Mouse (Mus musculus) erythroblast, embryonic 14.5 days (primary cell): Measurements from ENCODE around the gene Rrbp1. TPM values are rescaled to one million over a fixed set of nuclear protein-coding genes. Genes with fewer than 3 reads are reported as not detected.

Experiments used
- H3K27me3 ChIP-seq: 2 replicates; pipeline ENCODE4 v1.6.1; 2012; ENCODE audit warnings: inconsistent platforms; ENCODE audit not compliant: control insufficient read depth
- H3K36me3 ChIP-seq: 2 replicates; pipeline ENCODE4 v1.6.1; 2012; ENCODE audit warnings: mild to moderate bottlenecking, inconsistent platforms; ENCODE audit not compliant: control insufficient read depth
- H3K4me1 ChIP-seq: 2 replicates; pipeline ENCODE4 v1.6.1; 2012; ENCODE audit warnings: inconsistent platforms; ENCODE audit not compliant: control insufficient read depth
- H3K4me3 ChIP-seq: replicated peaks from 2 replicates; pipeline ENCODE3; 2012; ENCODE audit warnings: moderate library complexity, mild to moderate bottlenecking, inconsistent platforms
- H3K9me3 ChIP-seq: 2 replicates; pipeline ENCODE4 v1.6.1; 2012; ENCODE audit warnings: low read length, inconsistent platforms, mixed read lengths; ENCODE audit not compliant: control insufficient read depth
- GATA1 ChIP-seq: IDR thresholded peaks from 2 replicates; pipeline ENCODE4 v1.6.1; 2012; ENCODE audit warnings: low read length, inconsistent platforms, mixed read lengths
- TAL1 ChIP-seq: IDR thresholded peaks from 3 replicates; pipeline ENCODE4 v1.6.1; 2012; ENCODE audit warnings: low read length, inconsistent platforms, mixed read lengths
- polyA plus RNA-seq: library from polyadenylated mRNA; stranded (reverse); fragments of >175 nt; gene quantifications from 2 replicates; pipeline ENCODE4 v1.2.3, GENCODE M21; 2012

The Rrbp1 gene
- polyA plus RNA-seq, 1 experiment: 4.5 TPM

DNA sequence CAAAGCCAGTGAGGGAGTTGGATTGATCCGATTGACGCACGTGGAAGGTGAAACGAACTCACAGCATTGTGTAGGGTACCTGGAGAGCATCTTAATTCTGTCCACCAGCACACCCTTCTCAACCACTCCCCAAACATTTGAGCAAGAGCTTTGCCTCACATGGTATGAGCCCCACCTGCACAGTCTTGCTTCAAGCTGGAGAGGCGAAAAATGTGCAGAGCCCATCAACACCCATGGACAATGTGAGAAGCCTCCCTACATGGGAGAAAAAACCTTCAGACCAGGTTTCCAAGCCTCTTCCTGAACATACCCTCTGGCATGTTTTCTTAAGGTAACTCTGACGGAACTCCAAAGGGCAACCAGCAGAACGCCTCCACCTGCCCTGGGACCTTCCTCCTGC, 19.7 kb upstream of the Rrbp1 start:
- TF ChIP-seq TAL1 (no peak), GATA1 (no peak)
- Histone ChIP-seq H3K4me1 (no peaks in the 10 kb centered on the region), H3K4me3 (no peak overlapping the region), H3K36me3 (no peaks in the 10 kb centered on the region), H3K27me3 (no peaks in the 10 kb centered on the region), H3K9me3 (no peaks in the 10 kb centered on the region)

DNA sequence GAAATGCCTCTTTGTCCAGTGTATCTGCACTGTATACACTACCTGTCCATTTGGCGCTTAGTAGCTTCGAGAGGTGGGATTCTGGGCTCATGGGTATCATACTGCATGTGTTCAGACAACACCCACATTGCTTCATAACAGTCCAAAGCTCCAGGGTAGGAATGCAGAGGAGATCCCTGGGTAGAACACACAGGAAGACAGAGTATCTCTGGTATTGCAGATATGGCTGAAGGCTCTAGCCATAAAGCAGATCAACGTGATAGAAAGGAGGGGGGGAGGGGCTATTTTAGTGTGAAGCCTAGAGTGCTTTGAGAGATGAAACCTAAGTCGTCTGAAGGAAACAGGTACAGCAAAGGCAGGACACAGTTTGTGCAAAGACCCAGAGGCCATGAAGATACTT, 15.4 kb upstream of the Rrbp1 start:
- no peaks in the 10 kb centered on the region for H3K27me3 ChIP-seq
- no peaks in the 10 kb centered on the region for H3K36me3 ChIP-seq
- peaks cover 3% of the 10 kb centered on the region for H3K4me1 ChIP-seq
- no peaks in the 10 kb centered on the region for H3K9me3 ChIP-seq
- TF ChIP-seq TAL1: no peak
- TF ChIP-seq GATA1: no peak
- H3K4me3 ChIP-seq: no peak overlapping the region

DNA sequence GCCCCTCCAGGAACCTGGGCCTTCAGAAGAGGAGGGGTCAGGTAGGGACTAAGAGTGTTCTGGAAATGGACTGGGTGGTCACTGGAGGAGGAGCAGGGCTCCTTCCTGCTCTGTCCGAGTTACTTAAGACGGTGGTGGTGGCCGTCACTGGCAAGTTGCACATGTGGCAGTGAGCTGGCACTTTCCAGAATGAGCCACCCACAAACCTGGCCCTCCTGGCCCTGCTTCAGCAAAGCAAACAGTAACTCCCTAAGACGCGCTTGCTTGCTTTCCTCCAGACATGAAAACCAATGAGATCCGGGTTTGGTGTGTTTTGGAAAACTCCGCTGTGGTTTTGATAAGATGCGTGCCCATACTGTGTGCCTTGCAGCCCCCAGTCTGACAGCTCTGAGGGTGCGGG, 14.3 kb upstream of the Rrbp1 start:
- no peak overlapping the region for H3K4me3 ChIP-seq
- H3K27me3 ChIP-seq: no peaks in the 10 kb centered on the region
- no peak for TF ChIP-seq TAL1
- no peak for TF ChIP-seq GATA1
- H3K4me1 ChIP-seq: peaks cover 3% of the 10 kb centered on the region
- H3K9me3 ChIP-seq: no peaks in the 10 kb centered on the region
- H3K36me3 ChIP-seq: no peaks in the 10 kb centered on the region

DNA sequence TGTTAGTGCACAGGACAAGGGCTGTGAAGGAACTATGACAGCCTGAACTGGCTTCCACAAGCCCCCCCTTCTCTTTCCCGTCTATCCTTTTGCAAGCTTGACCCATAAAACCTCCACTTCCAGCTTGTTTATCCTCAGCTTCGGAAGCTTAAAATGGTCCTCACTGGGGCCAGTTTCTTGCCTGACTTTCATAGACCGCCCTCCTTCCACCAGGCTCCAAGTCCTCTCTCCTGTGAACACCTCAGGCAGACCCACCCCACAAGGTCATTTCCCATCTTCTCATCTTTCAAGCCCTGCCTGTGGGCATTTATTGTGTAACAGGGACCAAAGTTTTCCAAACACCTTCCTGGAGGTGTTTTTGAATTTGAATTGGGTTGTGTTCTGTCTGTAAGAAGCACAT, 11.4 kb upstream of the Rrbp1 start:
- TF ChIP-seq TAL1 (no peak), GATA1 (no peak)
- Histone ChIP-seq H3K4me1 (peaks cover 3% of the 10 kb centered on the region), H3K36me3 (no peaks in the 10 kb centered on the region), H3K4me3 (no peak overlapping the region), H3K27me3 (peaks cover 3% of the 10 kb centered on the region), H3K9me3 (no peaks in the 10 kb centered on the region)

DNA sequence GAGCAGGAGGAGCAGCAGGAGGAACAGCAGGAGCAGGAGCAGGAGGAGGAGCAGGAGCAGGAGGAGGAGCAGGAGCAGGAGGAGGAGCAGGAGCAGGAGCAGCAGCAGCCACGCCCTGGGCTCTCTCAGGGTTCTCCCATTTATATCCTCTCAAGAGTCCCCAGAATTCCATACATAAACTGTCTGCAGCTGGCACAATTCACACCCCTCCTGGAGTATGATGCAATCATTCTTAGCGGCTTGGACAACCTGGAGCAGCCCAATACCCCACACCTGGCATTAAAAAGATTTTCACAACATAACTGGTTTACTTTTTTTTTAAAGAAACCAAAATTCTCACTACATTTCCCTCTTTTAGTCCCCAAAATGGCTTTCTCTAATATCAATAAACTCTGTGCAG, 8.9 kb upstream of the Rrbp1 start:
- H3K4me3 ChIP-seq: no peak overlapping the region
- peaks cover 3% of the 10 kb centered on the region for H3K27me3 ChIP-seq
- H3K36me3 ChIP-seq: no peaks in the 10 kb centered on the region
- no peaks in the 10 kb centered on the region for H3K9me3 ChIP-seq
- TF ChIP-seq TAL1 (no peak), GATA1 (no peak)
- peaks cover 3% of the 10 kb centered on the region for H3K4me1 ChIP-seq

DNA sequence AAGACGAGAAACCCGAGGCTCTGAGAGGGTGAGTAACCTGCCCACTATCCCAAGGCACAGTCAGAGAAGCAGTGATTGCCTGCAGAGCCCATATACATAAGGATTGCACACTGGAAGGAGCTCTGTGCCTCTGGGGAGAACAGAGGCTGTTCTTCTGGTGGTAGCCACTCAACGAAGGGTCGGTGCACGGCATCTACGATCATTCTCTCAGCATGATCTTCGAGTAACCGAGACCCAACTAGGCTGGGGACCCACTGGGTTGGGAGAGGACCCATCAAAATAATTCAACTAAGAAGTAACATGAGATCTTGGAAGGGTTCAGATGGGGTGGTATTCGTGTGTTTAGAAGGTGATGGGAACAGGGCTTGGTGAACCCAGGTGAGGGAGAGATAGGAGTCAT, 4.8 kb upstream of the Rrbp1 start:
- Histone ChIP-seq H3K27me3 (peaks cover 3% of the 10 kb centered on the region), H3K9me3 (no peaks in the 10 kb centered on the region), H3K4me3 (no peak overlapping the region), H3K4me1 (peaks cover 4% of the 10 kb centered on the region), H3K36me3 (no peaks in the 10 kb centered on the region)
- no peak for TF ChIP-seq TAL1
- TF ChIP-seq GATA1: no peak

DNA sequence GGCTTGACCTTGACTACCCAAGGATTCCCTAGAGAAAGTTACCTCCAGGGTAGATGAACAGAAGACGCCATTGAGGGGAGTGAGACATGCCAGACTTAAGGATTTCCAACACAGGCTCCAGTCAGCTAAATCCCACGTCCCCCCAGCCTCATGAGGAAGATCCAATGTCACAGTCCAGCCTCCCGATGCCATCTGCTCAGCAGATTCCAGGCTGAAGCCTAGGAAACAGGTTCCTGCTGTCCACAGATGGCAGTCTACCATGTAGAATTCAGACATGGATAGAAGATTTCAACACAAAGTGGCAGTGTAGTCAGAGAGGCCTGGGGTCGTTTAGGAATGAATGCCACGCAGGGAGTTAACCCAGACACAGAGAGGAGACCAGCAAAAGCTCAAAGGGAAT, 3.4 kb upstream of the Rrbp1 start:
- peaks cover 16% of the 10 kb centered on the region for H3K4me1 ChIP-seq
- no peaks in the 10 kb centered on the region for H3K9me3 ChIP-seq
- H3K36me3 ChIP-seq: no peaks in the 10 kb centered on the region
- no peak overlapping the region for H3K4me3 ChIP-seq
- no peak for TF ChIP-seq GATA1
- TF ChIP-seq TAL1: no peak
- no peaks in the 10 kb centered on the region; the same call in 1 of the 2 replicates for H3K27me3 ChIP-seq

DNA sequence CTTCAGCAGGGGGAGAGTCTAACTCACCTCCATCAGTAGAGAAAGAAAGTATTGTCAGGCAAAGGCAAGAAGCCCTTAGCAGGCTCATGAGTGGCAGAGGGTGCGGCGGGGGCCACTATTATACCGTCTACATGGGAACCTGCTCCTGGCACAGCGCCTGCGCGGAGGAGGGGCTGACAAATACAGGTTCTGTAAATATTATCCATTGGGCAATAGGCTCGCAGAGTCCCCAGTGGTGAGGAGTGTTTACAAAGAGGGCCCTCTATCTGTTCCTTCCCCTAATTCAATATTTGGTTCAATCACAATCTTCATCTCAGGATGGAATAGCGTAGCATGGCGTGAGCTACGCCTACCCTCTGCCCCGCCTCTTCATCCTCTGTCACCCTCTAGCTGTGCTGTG, 3.0 kb upstream of the Rrbp1 start:
- TF ChIP-seq TAL1 (no peak), GATA1 (no peak)
- Histone ChIP-seq H3K9me3 (no peaks in the 10 kb centered on the region), H3K4me3 (no peak overlapping the region), H3K27me3 (no peaks in the 10 kb centered on the region), H3K4me1 (peaks cover 19% of the 10 kb centered on the region), H3K36me3 (no peaks in the 10 kb centered on the region)

DNA sequence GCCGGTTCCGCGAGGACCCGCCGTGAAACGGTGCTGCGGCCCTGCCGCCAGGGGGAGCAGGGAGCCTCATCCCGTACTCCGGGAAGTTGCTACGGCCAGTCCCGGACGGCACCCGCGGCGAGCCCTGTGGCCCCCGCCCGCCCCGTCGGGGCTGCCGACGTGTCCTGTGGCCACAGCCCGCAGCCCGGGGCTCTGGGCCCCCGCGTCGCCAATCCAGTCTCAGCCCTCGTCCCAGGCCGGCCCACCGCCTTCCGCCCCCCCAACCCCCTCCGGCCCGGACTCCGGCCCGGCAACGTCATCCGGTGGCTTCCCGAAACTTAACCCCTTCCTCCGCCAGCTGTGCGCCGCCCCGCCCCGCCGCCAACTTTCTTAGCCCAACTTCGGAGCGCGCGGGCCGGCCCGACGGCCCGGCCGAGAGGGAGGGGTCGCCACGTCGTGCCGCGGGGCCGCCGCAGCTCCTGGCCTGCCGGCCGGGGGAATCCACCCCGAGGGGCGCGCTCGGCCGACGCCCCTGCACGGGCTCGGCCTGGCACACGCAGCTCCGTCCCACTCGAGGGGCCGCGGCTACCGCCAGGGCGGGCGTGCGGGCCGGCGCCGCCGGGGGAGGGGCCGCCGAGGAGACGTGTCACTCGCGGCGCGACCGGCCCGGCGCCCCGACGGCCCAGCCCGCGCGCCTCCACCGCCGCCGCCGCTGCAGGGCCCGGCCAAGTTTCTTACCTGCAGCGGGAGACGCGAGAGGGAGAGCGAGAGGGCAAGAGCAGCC, 600 bp downstream of the Rrbp1 start:
- Histone ChIP-seq H3K4me3 (peak overlapping the region; percentile 91), H3K36me3 (peaks cover 9% of the 10 kb centered on the region; the same call in 1 of the 2 replicates), H3K27me3 (no peaks in the 10 kb centered on the region), H3K9me3 (no peaks in the 10 kb centered on the region), H3K4me1 (peaks cover 28% of the 10 kb centered on the region)
- TF ChIP-seq TAL1 (no peak), GATA1 (no peak)

DNA sequence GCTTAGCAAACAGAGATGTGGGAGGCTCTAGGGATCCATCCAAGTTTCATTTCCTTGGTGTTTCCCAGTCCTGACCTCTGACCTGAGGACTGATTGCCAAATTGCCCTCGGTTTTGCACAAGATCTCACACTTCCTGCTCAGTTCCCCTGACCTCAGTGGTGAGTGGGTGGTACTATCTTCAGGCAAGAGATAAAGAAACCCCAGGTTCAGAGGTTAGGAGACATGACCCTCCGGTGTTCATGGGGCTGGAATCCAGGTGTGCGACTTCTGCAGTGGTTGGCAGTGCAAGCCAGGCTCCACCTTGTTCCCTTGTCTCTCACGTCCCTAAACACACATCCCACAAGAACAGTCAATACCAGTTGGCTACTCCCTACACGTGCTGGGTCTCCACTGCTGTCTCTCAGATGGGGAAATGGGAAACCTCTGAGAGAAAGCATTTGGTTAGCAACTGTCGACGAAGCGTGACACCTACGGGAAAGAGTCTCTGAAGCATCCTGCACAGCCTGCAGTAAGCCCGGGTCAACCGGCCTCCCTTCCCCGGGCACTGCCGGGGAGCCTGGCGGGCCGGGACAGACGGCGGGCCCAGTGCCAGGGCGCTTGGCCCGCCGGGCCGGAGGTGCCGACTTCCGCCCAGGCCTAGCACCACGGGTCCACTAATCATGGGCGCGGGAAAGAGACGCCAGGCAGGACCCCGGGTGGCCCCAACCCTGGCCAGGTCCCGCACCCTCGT, 1.3 kb downstream of the Rrbp1 start:
- Histone ChIP-seq H3K4me3 (peak overlapping the region; percentile 91), H3K4me1 (peaks cover 32% of the 10 kb centered on the region), H3K27me3 (no peaks in the 10 kb centered on the region), H3K36me3 (peaks cover 9% of the 10 kb centered on the region; the same call in 1 of the 2 replicates), H3K9me3 (no peaks in the 10 kb centered on the region)
- TF ChIP-seq GATA1 (no peak), TAL1 (no peak)
